Mouse (Mus musculus): ENCODE data around the gene Arhgap18.
"Not testable (repeated sequence)": the region's sequence is repeated elsewhere in the genome, so short reads cannot be mapped to it uniquely, and the experiment has no call there.

DNA sequence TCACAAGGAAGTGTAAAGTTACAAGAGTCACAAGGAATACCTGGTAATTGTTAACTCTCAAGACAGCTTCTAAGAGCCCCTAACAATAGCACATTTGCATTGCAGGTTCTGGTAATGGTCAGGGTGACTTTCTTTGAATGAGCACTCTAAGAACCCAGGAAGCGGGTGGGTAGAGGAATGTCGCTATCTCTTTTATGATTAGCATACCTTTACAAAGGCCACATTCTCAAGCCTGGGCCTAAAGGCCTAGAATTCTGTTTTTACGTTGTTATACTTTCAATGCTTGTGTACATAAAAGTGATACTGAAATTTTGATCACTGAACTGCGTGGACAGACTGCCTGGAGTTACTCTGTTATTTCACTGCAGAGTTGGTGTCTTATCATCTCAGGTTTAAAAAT, 185.2 kb downstream of the Arhgap18 start:
- TF ChIP-seq CTCF (conservative IDR thresholded peaks at IDR 0.05; ENCODE audit: insufficient read depth, insufficient read length, low read depth, low read length); POLR2A (IDR thresholded peaks at IDR 0.05; ENCODE audit: low read depth, low read length): not testable (repeated sequence)

Data from kidney, adult 2 months (tissue).